Mouse (Mus musculus): Measurements from ENCODE around the gene Itgb5. TPM values are rescaled to one million over a fixed set of nuclear protein-coding genes. Genes with fewer than 3 reads are reported as not detected.
A peak's percentile ranks its signal among the peaks of the same experiment; 100 is the strongest.

The Itgb5 gene
- polyA plus RNA-seq, 1 experiment from 2014 or later, result 16.8 TPM

- Histone ChIP-seq H3K27ac (ENCODE audit: low read length) (peak overlapping the region; percentile 76), H3K36me3 (ENCODE audit: insufficient read depth, low read length) (no peaks in the 10 kb centered on the region), H3K9ac (replicated peaks; ENCODE audit: low read length) (no peak overlapping the region), H3K9me3 (ENCODE audit: low read length) (no peaks in the 10 kb centered on the region), H3K4me3 (ENCODE audit: low read length) (no peak overlapping the region), H3K4me1 (ENCODE audit: insufficient read depth, low read length) (peaks cover 49% of the 10 kb centered on the region), H3K27me3 (ENCODE audit: insufficient read depth, low read length) (no peaks in the 10 kb centered on the region), H3K4me2 (replicated peaks; ENCODE audit: low read depth, low read length) (no peak overlapping the region)
- no peak for ATAC-seq (ENCODE audit: low FRiP score, low TSS enrichment)
- WGBS, result 73% methylated on average over 5 of the region's 5 CpGs
These were observed 88.5 kb downstream of the Itgb5 start for GRCm38 (mm10) chr16:33917926-33918325.

GRCm38 (mm10) chr16:33921514-33921913 is 92.0 kb downstream of the Itgb5 start:
- H3K4me1 ChIP-seq (ENCODE audit: insufficient read depth, low read length), result peaks cover 46% of the 10 kb centered on the region
- H3K4me3 ChIP-seq (ENCODE audit: low read length), result no peak overlapping the region
- 37% methylated on average over 5 of the region's 5 CpGs for WGBS
- no peak overlapping the region; the same call in 1 of the 2 replicates for H3K9ac ChIP-seq (replicated peaks; ENCODE audit: low read length)
- H3K27me3 ChIP-seq (ENCODE audit: insufficient read depth, low read length), result no peaks in the 10 kb centered on the region
- peak overlapping the region; percentile 70 for H3K27ac ChIP-seq (ENCODE audit: low read length)
- no peak overlapping the region for H3K4me2 ChIP-seq (replicated peaks; ENCODE audit: low read depth, low read length)
- no peak for ATAC-seq (ENCODE audit: low FRiP score, low TSS enrichment)
- H3K9me3 ChIP-seq (ENCODE audit: low read length), result no peaks in the 10 kb centered on the region
- no peaks in the 10 kb centered on the region for H3K36me3 ChIP-seq (ENCODE audit: insufficient read depth, low read length)

- Histone ChIP-seq H3K27me3 (ENCODE audit: insufficient read depth, low read length) (no peaks in the 10 kb centered on the region), H3K4me2 (replicated peaks; ENCODE audit: low read depth, low read length) (0 out of 2 replicates have a peak overlapping the region, but pooled peaks have one; percentile 3), H3K27ac (ENCODE audit: low read length) (peak overlapping the region; percentile 70), H3K9me3 (ENCODE audit: low read length) (no peaks in the 10 kb centered on the region), H3K4me1 (ENCODE audit: insufficient read depth, low read length) (peaks cover 38% of the 10 kb centered on the region), H3K4me3 (ENCODE audit: low read length) (no peak overlapping the region), H3K36me3 (ENCODE audit: insufficient read depth, low read length) (no peaks in the 10 kb centered on the region), H3K9ac (replicated peaks; ENCODE audit: low read length) (no peak overlapping the region; the same call in 1 of the 2 replicates)
- 16% methylated on average over 18 of the region's 18 CpGs for WGBS
- peak; percentile 87 for ATAC-seq (ENCODE audit: low FRiP score, low TSS enrichment)
These were observed 92.9 kb downstream of the Itgb5 start for GRCm38 (mm10) chr16:33922111-33923000.

GRCm38 (mm10) chr16:33923001-33923316 is 93.5 kb downstream of the Itgb5 start:
- no peaks in the 10 kb centered on the region for H3K27me3 ChIP-seq (ENCODE audit: insufficient read depth, low read length)
- H3K4me2 ChIP-seq (replicated peaks; ENCODE audit: low read depth, low read length), result no peak overlapping the region
- H3K36me3 ChIP-seq (ENCODE audit: insufficient read depth, low read length), result no peaks in the 10 kb centered on the region
- no peaks in the 10 kb centered on the region for H3K9me3 ChIP-seq (ENCODE audit: low read length)
- H3K4me1 ChIP-seq (ENCODE audit: insufficient read depth, low read length), result peaks cover 32% of the 10 kb centered on the region
- H3K27ac ChIP-seq (ENCODE audit: low read length), result peak overlapping the region; percentile 70; the same call in 1 of the 2 replicates
- 26% methylated on average over 5 of the region's 5 CpGs for WGBS
- ATAC-seq (ENCODE audit: low FRiP score, low TSS enrichment), result no peak
- H3K9ac ChIP-seq (replicated peaks; ENCODE audit: low read length), result no peak overlapping the region
- H3K4me3 ChIP-seq (ENCODE audit: low read length), result no peak overlapping the region

- Histone ChIP-seq H3K27ac (ENCODE audit: low read length) (no peak overlapping the region), H3K4me3 (ENCODE audit: low read length) (no peak overlapping the region), H3K36me3 (ENCODE audit: insufficient read depth, low read length) (no peaks in the 10 kb centered on the region), H3K9ac (replicated peaks; ENCODE audit: low read length) (no peak overlapping the region), H3K9me3 (ENCODE audit: low read length) (no peaks in the 10 kb centered on the region), H3K4me1 (ENCODE audit: insufficient read depth, low read length) (peaks cover 34% of the 10 kb centered on the region), H3K4me2 (replicated peaks; ENCODE audit: low read depth, low read length) (no peak overlapping the region), H3K27me3 (ENCODE audit: insufficient read depth, low read length) (no peaks in the 10 kb centered on the region)
- ATAC-seq (ENCODE audit: low FRiP score, low TSS enrichment), result no peak
- WGBS, result 79% methylated on average over 8 of the region's 8 CpGs
These were observed 94.3 kb downstream of the Itgb5 start for GRCm38 (mm10) chr16:33923758-33924157.

GRCm38 (mm10) chr16:33927263-33927824 is 97.9 kb downstream of the Itgb5 start:
- WGBS, result 72% methylated on average over 6 of the region's 6 CpGs
- H3K9me3 ChIP-seq (ENCODE audit: low read length), result no peaks in the 10 kb centered on the region
- no peak for ATAC-seq (ENCODE audit: low FRiP score, low TSS enrichment)
- peaks cover 28% of the 10 kb centered on the region for H3K4me1 ChIP-seq (ENCODE audit: insufficient read depth, low read length)
- H3K9ac ChIP-seq (replicated peaks; ENCODE audit: low read length), result no peak overlapping the region
- H3K4me3 ChIP-seq (ENCODE audit: low read length), result no peak overlapping the region
- H3K36me3 ChIP-seq (ENCODE audit: insufficient read depth, low read length), result no peaks in the 10 kb centered on the region
- no peaks in the 10 kb centered on the region for H3K27me3 ChIP-seq (ENCODE audit: insufficient read depth, low read length)
- no peak overlapping the region for H3K4me2 ChIP-seq (replicated peaks; ENCODE audit: low read depth, low read length)
- H3K27ac ChIP-seq (ENCODE audit: low read length), result no peak overlapping the region

- H3K9me3 ChIP-seq (ENCODE audit: low read length), result no peaks in the 10 kb centered on the region
- H3K27ac ChIP-seq (ENCODE audit: low read length), result 0 out of 2 replicates have a peak overlapping the region, but pooled peaks have one; percentile 43
- H3K9ac ChIP-seq (replicated peaks; ENCODE audit: low read length), result no peak overlapping the region
- no peaks in the 10 kb centered on the region for H3K36me3 ChIP-seq (ENCODE audit: insufficient read depth, low read length)
- no peak overlapping the region for H3K4me3 ChIP-seq (ENCODE audit: low read length)
- no peak for ATAC-seq (ENCODE audit: low FRiP score, low TSS enrichment)
- H3K4me1 ChIP-seq (ENCODE audit: insufficient read depth, low read length), result peaks cover 19% of the 10 kb centered on the region
- no peaks in the 10 kb centered on the region for H3K27me3 ChIP-seq (ENCODE audit: insufficient read depth, low read length)
- H3K4me2 ChIP-seq (replicated peaks; ENCODE audit: low read depth, low read length), result no peak overlapping the region
- 72% methylated on average over 9 of the region's 9 CpGs for WGBS
These were observed 99.5 kb downstream of the Itgb5 start for GRCm38 (mm10) chr16:33928788-33929462.

GRCm38 (mm10) chr16:33930785-33931184 is 101.3 kb downstream of the Itgb5 start:
- H3K9ac ChIP-seq (replicated peaks; ENCODE audit: low read length), result no peak overlapping the region
- no peak overlapping the region for H3K4me3 ChIP-seq (ENCODE audit: low read length)
- H3K9me3 ChIP-seq (ENCODE audit: low read length), result no peaks in the 10 kb centered on the region
- no peaks in the 10 kb centered on the region for H3K36me3 ChIP-seq (ENCODE audit: insufficient read depth, low read length)
- peaks cover 29% of the 10 kb centered on the region for H3K4me1 ChIP-seq (ENCODE audit: insufficient read depth, low read length)
- ATAC-seq (ENCODE audit: low FRiP score, low TSS enrichment), result no peak
- H3K4me2 ChIP-seq (replicated peaks; ENCODE audit: low read depth, low read length), result no peak overlapping the region
- WGBS, result 81% methylated on average over 6 of the region's 6 CpGs
- no peak overlapping the region for H3K27ac ChIP-seq (ENCODE audit: low read length)
- no peaks in the 10 kb centered on the region for H3K27me3 ChIP-seq (ENCODE audit: insufficient read depth, low read length)

- H3K4me1 ChIP-seq (ENCODE audit: insufficient read depth, low read length), result peaks cover 29% of the 10 kb centered on the region
- 59% methylated on average over 2 of the region's 2 CpGs for WGBS
- H3K36me3 ChIP-seq (ENCODE audit: insufficient read depth, low read length), result no peaks in the 10 kb centered on the region
- H3K27me3 ChIP-seq (ENCODE audit: insufficient read depth, low read length), result no peaks in the 10 kb centered on the region
- no peak overlapping the region for H3K4me2 ChIP-seq (replicated peaks; ENCODE audit: low read depth, low read length)
- no peaks in the 10 kb centered on the region for H3K9me3 ChIP-seq (ENCODE audit: low read length)
- no peak overlapping the region for H3K4me3 ChIP-seq (ENCODE audit: low read length)
- ATAC-seq (ENCODE audit: low FRiP score, low TSS enrichment), result no peak
- no peak overlapping the region for H3K27ac ChIP-seq (ENCODE audit: low read length)
- H3K9ac ChIP-seq (replicated peaks; ENCODE audit: low read length), result no peak overlapping the region
These were observed 102.2 kb downstream of the Itgb5 start for GRCm38 (mm10) chr16:33931682-33932081.

Measured in kidney, embryonic 16.5 days (tissue).